Mouse (Mus musculus) inflammation-experienced regulatory T-cells, adult 6 months (primary cell): ENCODE results near the gene Wdr44. TPM values are rescaled to one million over a fixed set of nuclear protein-coding genes. Genes with fewer than 3 reads are reported as not detected.

Source experiments
- ATAC-seq: one replicate; pipeline ENCODE4 v1.8.0; 2017
- polyA plus RNA-seq, 3 experiments: library from polyadenylated mRNA; unstranded; fragments of 100-300 nt; shearing (Covaris generic); gene quantifications; one replicate each; pipeline ENCODE4 v1.2.1; 2017

The Wdr44 gene
- polyA plus RNA-seq, 3 experiments from 2014 or later = 29.9 to 46.9 (median 37.7) TPM

GRCm38 (mm10) chrX:23840921-23841320 is 148.1 kb downstream of the Wdr44 start:
- ATAC-seq = no peak

Other genes starting within 250 kb of the Wdr44 start
- gene Gm4907, start 189.5 kb downstream of the Wdr44 start, polyA plus RNA-seq = not detected